Mouse (Mus musculus) kidney, adult 2 months (tissue): ENCODE measurements around the gene Irak3.

Source experiments
- CTCF ChIP-seq: fragments of 200-500 bp; conservative IDR thresholded peaks from 2 replicates; pipeline ENCODE4 v1.5.1; 2011; ENCODE audit warnings: low read depth, mild to moderate bottlenecking, control low read depth, low read length, moderate library complexity, mixed read lengths; ENCODE audit not compliant: insufficient read depth, insufficient read length
- POLR2A ChIP-seq: fragments of 200-500 bp; IDR thresholded peaks from one replicate; pipeline ENCODE4 v1.6.1; 2011; ENCODE audit warnings: low read depth, low read length, control low read depth

GRCm38 (mm10) chr10:120250911-120251683 is 49.2 kb upstream of the Irak3 start:
- TF ChIP-seq POLR2A (no peak), CTCF (no peak)
